Mouse (Mus musculus): ENCODE measurements around the gene Gm8267. TPM values are rescaled to one million over a fixed set of nuclear protein-coding genes. Genes with fewer than 3 reads are reported as not detected.
"Not testable (repeated sequence)": the region's sequence is repeated elsewhere in the genome, so short reads cannot be mapped to it uniquely, and the experiment has no call there.

Gene Gm8267
- not detected for total RNA-seq (2021)

GRCm38 (mm10) chr14:44750240-44750639 lies at the start of gene Gm8267:
Gene Gm8267, minus strand, starts transcription at chr14:44750340.
- intact Hi-C loops (cut with DNase I): no loop called here
- no peak for DNase-seq

- DNase-seq; intact Hi-C loops (cut with DNase I): not testable (repeated sequence)
Measured at GRCm38 (mm10) chr14:44789537-44790382, 39.6 kb upstream of the Gm8267 start.

GRCm38 (mm10) chr14:44742789-44743188 lies 7.4 kb downstream of the Gm8267 start:
- DNase-seq; intact Hi-C loops (cut with DNase I): not testable (repeated sequence)

GRCm38 (mm10) chr14:44730711-44731110 lies 19.4 kb downstream of the Gm8267 start:
- DNase-seq; intact Hi-C loops (cut with DNase I): not testable (repeated sequence)

DNA sequence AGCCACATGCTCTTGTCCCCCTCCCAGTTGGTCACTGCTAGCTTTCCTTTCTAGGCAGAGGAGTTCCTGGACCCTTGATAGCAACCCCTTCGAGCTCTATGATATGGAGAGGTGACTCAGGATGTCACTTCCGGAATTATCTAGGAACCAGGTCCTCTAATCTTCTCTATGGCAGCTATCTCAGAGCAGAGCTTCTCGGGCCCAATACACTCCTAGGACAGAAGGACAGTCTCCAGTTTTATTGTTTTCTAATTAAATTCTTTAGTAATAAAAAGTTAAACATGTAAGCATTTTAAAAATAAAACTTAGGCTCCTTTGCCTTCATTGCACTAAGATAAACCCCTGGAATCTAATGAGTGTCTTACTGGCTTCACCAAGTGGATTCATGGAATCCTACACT lies 43.8 kb downstream of the Gm8267 start, which contains the start of gene Gm8257:
Gene Gm8257, minus strand, starts transcription at position 101 of the 400 bp plus-strand sequence.
- intact Hi-C loops (cut with DNase I); DNase-seq: not testable (repeated sequence)

Other genes starting within 250 kb of the Gm8267 start
- not detected for gene Gm17093, start 232.1 kb downstream of the Gm8267 start, total RNA-seq (2021)
- not detected for gene Gm8247, start 167.2 kb downstream of the Gm8267 start, total RNA-seq (2021)
- gene Gm5624, start 122.4 kb downstream of the Gm8267 start, total RNA-seq (2021): not detected
- not detected for gene Gm8257, start 43.9 kb downstream of the Gm8267 start, total RNA-seq (2021)
- gene Ptgdr, start 109.0 kb upstream of the Gm8267 start, total RNA-seq (2021): 1 to 10 TPM in 1 of 2 experiments, under 1 TPM in 1; 0.74 to 1.4 TPM
- gene Ptger2, start 237.9 kb upstream of the Gm8267 start, total RNA-seq (2021): 1 to 10 TPM in 1 of 2 experiments, under 1 TPM in 1; 0.60 to 1.0 TPM

All from left cerebral cortex, postnatal 4 days (tissue).